11 mouse cellular contexts compared by ENCODE assay signal in genomic region chr6:49055256-49055733, GRCm38 (mm10). TPM values are rescaled to one million over a fixed set of nuclear protein-coding genes. Genes with fewer than 3 reads are reported as not detected.
DNase-seq lines count a peak whose midpoint lies in the region; ATAC-seq and TF ChIP-seq lines count a peak whose summit lies in the region.
"Had no signal": no experiment of that assay in that cellular context is flagged by ENCODE, and none has a peak within 500 bp of the region (broad histone marks: within the 10 kb centered on the region; RNA-seq: fewer than 3 reads in every experiment).

No protein-coding gene starts in this region.

- H3K9me3 ChIP-seq in embryonic facial prominence, embryonic 12.5 days = no peaks in the 10 kb centered on the region
- no peaks in the 10 kb centered on the region for H3K9me3 ChIP-seq in hindbrain, embryonic 15.5 days
- H3K9me3 ChIP-seq in neural tube, embryonic 11.5 days (ENCODE audit: control insufficient read depth, low read length) = no peaks in the 10 kb centered on the region

- no peak for TF ChIP-seq POLR2A in heart, adult 2 months (IDR thresholded peaks at IDR 0.05; ENCODE audit: insufficient read depth, low read depth, low read length)

- H3K4me3 ChIP-seq in embryonic facial prominence, embryonic 12.5 days = no peak overlapping the region
- H3K4me3 ChIP-seq in hindbrain, embryonic 15.5 days = no peak overlapping the region
- H3K4me3 ChIP-seq in neural tube, embryonic 11.5 days (ENCODE audit: low read depth, low read length) = no peak overlapping the region
- no peak overlapping the region for H3K4me3 ChIP-seq in heart, adult 2 months

- WGBS in embryonic facial prominence, embryonic 12.5 days = 12% methylated on average over 7 of the region's 7 CpGs
- WGBS in hindbrain, embryonic 15.5 days = 3% methylated on average over 7 of the region's 7 CpGs
- WGBS in neural tube, embryonic 11.5 days = 4% methylated on average over 7 of the region's 7 CpGs
- 53% methylated on average over 7 of the region's 7 CpGs for WGBS in heart, adult 2 months

- peak; percentile 86 for DNase-seq in heart, adult 11 months
- no peak for DNase-seq in heart, postnatal 10 days
- peak; percentile 32 for DNase-seq in neural tube, embryonic 11.5 days (ENCODE audit: low spot score)
- DNase-seq in heart, adult 2 months = no peak
- DNase-seq in left cerebral cortex, adult 11 months (ENCODE audit: low spot score) = no peak
- DNase-seq: cerebellum, postnatal 36 days; gastrocnemius, postnatal 25 days; lung, postnatal 36 days had no signal

- no peaks in the 10 kb centered on the region for H3K36me3 ChIP-seq in embryonic facial prominence, embryonic 12.5 days
- H3K36me3 ChIP-seq in hindbrain, embryonic 15.5 days = no peaks in the 10 kb centered on the region
- H3K36me3 ChIP-seq in neural tube, embryonic 11.5 days (ENCODE audit: control insufficient read depth, insufficient read depth, low read length) = no peaks in the 10 kb centered on the region
- H3K36me3 ChIP-seq in heart, adult 2 months (ENCODE audit: control insufficient read depth, insufficient read depth, low read length) = no peaks in the 10 kb centered on the region

- H3K9ac ChIP-seq in embryonic facial prominence, embryonic 12.5 days = no peak overlapping the region
- no peak overlapping the region for H3K9ac ChIP-seq in hindbrain, embryonic 15.5 days
- peak overlapping the region; percentile 11; the same call in 1 of the 2 replicates for H3K9ac ChIP-seq in neural tube, embryonic 11.5 days (ENCODE audit: low read length)
- H3K9ac ChIP-seq in heart, adult 2 months (ENCODE audit: low read depth, low read length) = no peak overlapping the region

- H3K79me2 ChIP-seq in heart, adult 2 months (replicated peaks; ENCODE audit: control insufficient read depth, insufficient read depth, low read length) = no peaks in the 10 kb centered on the region

- intact Hi-C loops in heart, postnatal 10 days (cut with DNase I) = loop anchor here (5.0 kb wide), 2 partner anchors 87 to 342 kb away; partner anchors contain the start of gene Stk31
- intact Hi-C loops in heart, adult 2 months (cut with DNase I) = loop anchor here (5.0 kb wide), 4 partner anchors 87 to 342 kb away; partner anchors contain the start of gene Stk31

- no peak for TF ChIP-seq CTCF in heart, adult 2 months (IDR thresholded peaks at IDR 0.05)

- peaks cover 8% of the 10 kb centered on the region for H3K4me1 ChIP-seq in embryonic facial prominence, embryonic 12.5 days
- peaks cover 18% of the 10 kb centered on the region for H3K4me1 ChIP-seq in hindbrain, embryonic 15.5 days (replicated peaks)
- peaks cover 10% of the 10 kb centered on the region for H3K4me1 ChIP-seq in neural tube, embryonic 11.5 days (ENCODE audit: control insufficient read depth, insufficient read depth, low read length)
- H3K4me1 ChIP-seq in heart, adult 2 months (ENCODE audit: control insufficient read depth, insufficient read depth, low read length) = no peaks in the 10 kb centered on the region

- no peaks in the 10 kb centered on the region for H3K27me3 ChIP-seq in embryonic facial prominence, embryonic 12.5 days
- no peaks in the 10 kb centered on the region for H3K27me3 ChIP-seq in hindbrain, embryonic 15.5 days
- no peaks in the 10 kb centered on the region for H3K27me3 ChIP-seq in neural tube, embryonic 11.5 days (ENCODE audit: control insufficient read depth, insufficient read depth, low read length)
- no peaks in the 10 kb centered on the region for H3K27me3 ChIP-seq in heart, adult 2 months (ENCODE audit: control insufficient read depth, insufficient read depth, low read length)

- ATAC-seq in embryonic facial prominence, embryonic 12.5 days (ENCODE audit: insufficient number of reproducible peaks, insufficient read depth, low FRiP score, low TSS enrichment) = 0 out of 2 replicates have a peak, but pooled peaks have one; percentile 41
- ATAC-seq in hindbrain, embryonic 15.5 days (ENCODE audit: low FRiP score, low read depth) = peak; percentile 76
- ATAC-seq in neural tube, embryonic 11.5 days (ENCODE audit: insufficient read depth, low FRiP score, low TSS enrichment) = 0 out of 2 replicates have a peak, but pooled peaks have one; percentile 45
- ATAC-seq in granulocyte monocyte progenitor cell, adult 5-6 weeks (replicated peaks; ENCODE audit: poor library complexity, severe bottlenecking) = no peak

- no peak overlapping the region for H3K4me2 ChIP-seq in embryonic facial prominence, embryonic 12.5 days (replicated peaks)
- H3K4me2 ChIP-seq in hindbrain, embryonic 15.5 days = peak overlapping the region; percentile 37
- H3K4me2 ChIP-seq in neural tube, embryonic 11.5 days (ENCODE audit: low read depth) = 0 out of 2 replicates have a peak overlapping the region, but pooled peaks have one; percentile 2

- H3K27ac ChIP-seq in embryonic facial prominence, embryonic 12.5 days = 0 out of 2 replicates have a peak overlapping the region, but pooled peaks have one; percentile 11
- H3K27ac ChIP-seq in hindbrain, embryonic 15.5 days (replicated peaks) = peak overlapping the region; percentile 66
- H3K27ac ChIP-seq in neural tube, embryonic 11.5 days (ENCODE audit: low read depth, low read length) = 0 out of 2 replicates have a peak overlapping the region, but pooled peaks have one; percentile 64
- H3K27ac ChIP-seq in heart, adult 2 months = no peak overlapping the region

- TF ChIP-seq EP300 in heart, adult 2 months (IDR thresholded peaks at IDR 0.05; ENCODE audit: insufficient read depth, low read depth, low read length) = no peak

RNA-seq across cellular contexts. Expression of gene Malsu1, which starts 18.3 kb away (rescaled TPM):
- 10 to 100 TPM; 33.1 to 35.1 TPM for total RNA-seq in heart, postnatal 10 days (2021)
- polyA plus RNA-seq in embryonic facial prominence, embryonic 12.5 days (2016; fragmentation: Nextera tagmentation; extraction: Ambion mirVana) = 72.8 and 76.9 TPM in 2 replicates
- polyA plus RNA-seq in hindbrain, embryonic 15.5 days (2015; fragmentation: Nextera tagmentation; extraction: Ambion mirVana) = 62.1 and 68.5 TPM in 2 replicates
- 52.0 and 56.6 TPM in 2 replicates for polyA plus RNA-seq in neural tube, embryonic 11.5 days (2014; fragmentation: Nextera tagmentation; extraction: Ambion mirVana)
- total RNA-seq in heart, adult 2 months (2021) = 10 to 100 TPM; 34.4 to 39.0 TPM
- 14.5 and 15.4 TPM in 2 replicates for polyA plus RNA-seq in heart, adult 2 months (2012; rRNA removed)
- 30.3 and 42.4 TPM in 2 replicates for total RNA-seq in granulocyte monocyte progenitor cell, adult 5-6 weeks (2014; fragmentation: Nextera tagmentation)
- 14.2 and 23.8 TPM in 2 replicates for total RNA-seq in granulocyte monocyte progenitor cell, adult 5-6 weeks (2017)

RNA-seq across cellular contexts. Expression of gene Gpnmb, which starts 18.9 kb away (rescaled TPM):
- under 1 TPM; 0.43 to 0.52 TPM for total RNA-seq in heart, postnatal 10 days (2021)
- 3.2 and 5.2 TPM in 2 replicates for polyA plus RNA-seq in embryonic facial prominence, embryonic 12.5 days (2016; fragmentation: Nextera tagmentation; extraction: Ambion mirVana)
- polyA plus RNA-seq in hindbrain, embryonic 15.5 days (2015; fragmentation: Nextera tagmentation; extraction: Ambion mirVana) = 0.23 and 1.4 TPM in 2 replicates
- 1.1 and 1.4 TPM in 2 replicates for polyA plus RNA-seq in neural tube, embryonic 11.5 days (2014; fragmentation: Nextera tagmentation; extraction: Ambion mirVana)
- total RNA-seq in heart, adult 2 months (2021) = 1 to 10 TPM in 1 of 2 experiments, under 1 TPM in 1; 0.84 to 1.3 TPM
- polyA plus RNA-seq in heart, adult 2 months (2012; rRNA removed) = 2.4 and 4.9 TPM in 2 replicates
- 2.5 TPM in 1 of 2 replicates, not detected in the other for total RNA-seq in granulocyte monocyte progenitor cell, adult 5-6 weeks (2014; fragmentation: Nextera tagmentation)
- total RNA-seq in granulocyte monocyte progenitor cell, adult 5-6 weeks (2017) = 0.26 TPM in 1 of 2 replicates, not detected in the other

Comparison
In these comparisons a context has a peak if more than half of its experiments do, and no peak if none do; other contexts are left out.
1. DNase-seq: peak in heart, adult 11 months (single experiment) and neural tube, embryonic 11.5 days (single experiment); none in heart, postnatal 10 days (0 of 2), heart, adult 2 months (0 of 2) and left cerebral cortex, adult 11 months (single experiment).